Mouse (Mus musculus) kidney, embryonic 15.5 days (tissue): ENCODE measurements around the gene Neurl2. TPM values are rescaled to one million over a fixed set of nuclear protein-coding genes. Genes with fewer than 3 reads are reported as not detected.

Experiments
- polyA plus RNA-seq: library from polyadenylated mRNA; unstranded; fragments of >200 nt; fragmentation: Nextera tagmentation; extraction: Ambion mirVana; gene quantifications from 2 replicates; pipeline ENCODE4 v1.2.1, GENCODE M21; 2015

Neurl2 gene
- polyA plus RNA-seq, 1 experiment from 2014 or later: 8.9 TPM

Other genes with a start within 250 kb of the Neurl2 start
- gene Wfdc6a, start 248.0 kb downstream of the Neurl2 start, polyA plus RNA-seq: 0.34 TPM in 1 of 2 replicates, not detected in the other
- not detected in 2 replicates for gene Eppin, start 239.9 kb downstream of the Neurl2 start, polyA plus RNA-seq
- not detected in 2 replicates for gene Wfdc6b, start 219.9 kb downstream of the Neurl2 start, polyA plus RNA-seq
- not detected in 2 replicates for gene Wfdc8, start 219.8 kb downstream of the Neurl2 start, polyA plus RNA-seq
- not detected in 2 replicates for gene Wfdc16, start 194.7 kb downstream of the Neurl2 start, polyA plus RNA-seq
- gene Wfdc10, start 177.4 kb downstream of the Neurl2 start, polyA plus RNA-seq: 0.41 TPM in 1 of 2 replicates, not detected in the other
- not detected in 2 replicates for gene Wfdc9, start 176.9 kb downstream of the Neurl2 start, polyA plus RNA-seq
- not detected in 2 replicates for gene Wfdc11, start 159.4 kb downstream of the Neurl2 start, polyA plus RNA-seq
- 0.43 and 0.57 TPM in 2 replicates for gene Wfdc13, start 148.3 kb downstream of the Neurl2 start, polyA plus RNA-seq
- gene Spint4, start 135.0 kb downstream of the Neurl2 start, polyA plus RNA-seq: 0.65 and 0.76 TPM in 2 replicates
- not detected in 2 replicates for gene Spint5, start 118.2 kb downstream of the Neurl2 start, polyA plus RNA-seq
- gene Wfdc3, start 87.5 kb downstream of the Neurl2 start, polyA plus RNA-seq: 1.2 and 1.3 TPM in 2 replicates
- gene Dnttip1, start 87.5 kb downstream of the Neurl2 start, polyA plus RNA-seq: 74.6 and 75.1 TPM in 2 replicates
- 517 and 530 TPM in 2 replicates for gene Ube2c, start 63.6 kb downstream of the Neurl2 start, polyA plus RNA-seq
- 40.1 and 87.2 TPM in 2 replicates for gene Tnnc2, start 53.5 kb downstream of the Neurl2 start, polyA plus RNA-seq
- gene Snx21, start 47.6 kb downstream of the Neurl2 start, polyA plus RNA-seq: 21.5 and 24.0 TPM in 2 replicates
- gene Acot8, start 28.6 kb downstream of the Neurl2 start, polyA plus RNA-seq: 20.8 and 21.2 TPM in 2 replicates
- gene Zswim3, start 28.4 kb downstream of the Neurl2 start, polyA plus RNA-seq: 9.0 and 9.2 TPM in 2 replicates
- 18.4 and 19.8 TPM in 2 replicates for gene Zswim1, start 10.8 kb downstream of the Neurl2 start, polyA plus RNA-seq
- 0.21 TPM in 1 of 2 replicates, not detected in the other for gene Spata25, start 4.9 kb downstream of the Neurl2 start, polyA plus RNA-seq
- gene Ctsa, start 583 bp downstream of the Neurl2 start, polyA plus RNA-seq: 160 and 170 TPM in 2 replicates
- gene Pltp, start 24.3 kb upstream of the Neurl2 start, polyA plus RNA-seq: 35.6 and 38.7 TPM in 2 replicates
- 73.1 and 81.1 TPM in 2 replicates for gene Pcif1, start 45.8 kb upstream of the Neurl2 start, polyA plus RNA-seq
- gene Zfp335, start 78.3 kb upstream of the Neurl2 start, polyA plus RNA-seq: 12.1 and 14.4 TPM in 2 replicates
- 2.6 and 41.3 TPM in 2 replicates for gene Mmp9, start 107.3 kb upstream of the Neurl2 start, polyA plus RNA-seq
- gene Slc12a5, start 127.3 kb upstream of the Neurl2 start, polyA plus RNA-seq: 1.1 TPM in 2 replicates
- gene Ncoa5, start 201.4 kb upstream of the Neurl2 start, polyA plus RNA-seq: 73.5 and 79.6 TPM in 2 replicates
- 7.4 and 8.4 TPM in 2 replicates for gene Cd40, start 222.2 kb upstream of the Neurl2 start, polyA plus RNA-seq